Mouse (Mus musculus) erythroblast, embryonic 14.5 days (primary cell): ENCODE measurements around the gene Lrrc17.

ENCODE experiments used
- GATA1 ChIP-seq: IDR thresholded peaks from 2 replicates; pipeline ENCODE4 v1.6.1; 2012; ENCODE audit warnings: low read length, inconsistent platforms, mixed read lengths
- TAL1 ChIP-seq: IDR thresholded peaks from 3 replicates; pipeline ENCODE4 v1.6.1; 2012; ENCODE audit warnings: low read length, inconsistent platforms, mixed read lengths

DNA sequence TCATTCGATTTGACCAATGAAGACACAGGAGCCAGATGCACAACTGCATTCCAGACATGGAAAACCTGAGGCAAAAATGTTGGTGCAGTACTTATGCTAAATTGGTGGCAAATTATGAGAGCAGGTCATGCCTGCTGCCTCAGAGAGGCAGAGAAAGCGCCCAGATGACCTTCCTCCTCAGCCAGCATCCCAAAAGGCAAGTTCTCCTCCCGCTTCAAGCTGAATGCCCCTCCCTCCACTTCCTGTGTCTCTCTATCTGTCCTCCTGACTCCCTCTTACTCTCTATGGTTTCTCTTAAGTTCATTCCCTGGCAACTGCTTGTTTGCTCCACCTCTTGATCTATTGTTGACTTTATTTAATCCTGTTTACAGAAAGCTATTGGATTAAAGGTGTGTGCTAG is 48.6 kb upstream of the Lrrc17 start:
- TF ChIP-seq GATA1 (no peak), TAL1 (no peak)
